Mouse (Mus musculus): Measurements from ENCODE around the gene Arcn1. TPM values are rescaled to one million over a fixed set of nuclear protein-coding genes. Genes with fewer than 3 reads are reported as not detected.

Arcn1 gene
- 12.1 and 14.0 TPM in 2 replicates for polyA plus RNA-seq (2012; ENCODE audit: low replicate concordance)

GRCm38 (mm10) chr9:44767101-44768028 is at the start of gene Arcn1, which contains the start of gene Ift46:
Arcn1 (minus strand) TSS chr9:44767845.
Ift46 (plus strand) TSS chr9:44767908.

GRCm38 (mm10) chr9:44802808-44803450 is 35.3 kb upstream of the Arcn1 start, which contains the start of gene Ttc36:
Ttc36 (minus strand) TSS chr9:44803072.

GRCm38 (mm10) chr9:44799102-44799957 is 31.7 kb upstream of the Arcn1 start, which contains the start of gene Tmem25:
Tmem25 (minus strand) TSS chr9:44799307.

GRCm38 (mm10) chr9:44734524-44735494 is 32.8 kb downstream of the Arcn1 start, which contains the start of gene Phldb1:
Phldb1 (minus strand) TSS chr9:44735198.

Other genes with a start within 250 kb of the Arcn1 start
- 27.2 and 68.3 TPM in 2 replicates for gene Cxcr5, start 206.0 kb downstream of the Arcn1 start, polyA plus RNA-seq (2012; ENCODE audit: low replicate concordance)
- gene Ddx6, start 163.0 kb downstream of the Arcn1 start, polyA plus RNA-seq (2012; ENCODE audit: low replicate concordance): 68.7 and 147 TPM in 2 replicates
- gene Treh, start 94.6 kb downstream of the Arcn1 start, polyA plus RNA-seq (2012; ENCODE audit: low replicate concordance): not detected in 2 replicates
- 7.5 and 13.3 TPM in 2 replicates for gene Phldb1, start 32.6 kb downstream of the Arcn1 start, polyA plus RNA-seq (2012; ENCODE audit: low replicate concordance)
- 4.1 and 4.6 TPM in 2 replicates for gene Ift46, start 63 bp upstream of the Arcn1 start, polyA plus RNA-seq (2012; ENCODE audit: low replicate concordance)
- gene Tmem25, start 31.5 kb upstream of the Arcn1 start, polyA plus RNA-seq (2012; ENCODE audit: low replicate concordance): 0.31 TPM in 1 of 2 replicates, not detected in the other
- gene Ttc36, start 35.2 kb upstream of the Arcn1 start, polyA plus RNA-seq (2012; ENCODE audit: low replicate concordance): 0.58 and 0.75 TPM in 2 replicates
- 36.9 and 80.5 TPM in 2 replicates for gene Kmt2a, start 113.5 kb upstream of the Arcn1 start, polyA plus RNA-seq (2012; ENCODE audit: low replicate concordance)
- gene Atp5l, start 152.9 kb upstream of the Arcn1 start, polyA plus RNA-seq (2012; ENCODE audit: low replicate concordance): 46.5 and 90.7 TPM in 2 replicates
- gene Ube4a, start 197.8 kb upstream of the Arcn1 start, polyA plus RNA-seq (2012; ENCODE audit: low replicate concordance): 4.8 TPM in 2 replicates
- 12.9 and 22.2 TPM in 2 replicates for gene Cd3g, start 212.6 kb upstream of the Arcn1 start, polyA plus RNA-seq (2012; ENCODE audit: low replicate concordance)
- 2.7 and 3.6 TPM in 2 replicates for gene Cd3d, start 213.9 kb upstream of the Arcn1 start, polyA plus RNA-seq (2012; ENCODE audit: low replicate concordance)
- 155 and 161 TPM in 2 replicates for gene Cd3e, start 241.8 kb upstream of the Arcn1 start, polyA plus RNA-seq (2012; ENCODE audit: low replicate concordance)